Mouse (Mus musculus): Measurements from ENCODE around the gene Zdhhc5. TPM values are rescaled to one million over a fixed set of nuclear protein-coding genes. Genes with fewer than 3 reads are reported as not detected.

Gene Zdhhc5
- total and polyA plus RNA-seq, 3 experiments = 25.4 to 45.5 (median 37.7) TPM

DNA sequence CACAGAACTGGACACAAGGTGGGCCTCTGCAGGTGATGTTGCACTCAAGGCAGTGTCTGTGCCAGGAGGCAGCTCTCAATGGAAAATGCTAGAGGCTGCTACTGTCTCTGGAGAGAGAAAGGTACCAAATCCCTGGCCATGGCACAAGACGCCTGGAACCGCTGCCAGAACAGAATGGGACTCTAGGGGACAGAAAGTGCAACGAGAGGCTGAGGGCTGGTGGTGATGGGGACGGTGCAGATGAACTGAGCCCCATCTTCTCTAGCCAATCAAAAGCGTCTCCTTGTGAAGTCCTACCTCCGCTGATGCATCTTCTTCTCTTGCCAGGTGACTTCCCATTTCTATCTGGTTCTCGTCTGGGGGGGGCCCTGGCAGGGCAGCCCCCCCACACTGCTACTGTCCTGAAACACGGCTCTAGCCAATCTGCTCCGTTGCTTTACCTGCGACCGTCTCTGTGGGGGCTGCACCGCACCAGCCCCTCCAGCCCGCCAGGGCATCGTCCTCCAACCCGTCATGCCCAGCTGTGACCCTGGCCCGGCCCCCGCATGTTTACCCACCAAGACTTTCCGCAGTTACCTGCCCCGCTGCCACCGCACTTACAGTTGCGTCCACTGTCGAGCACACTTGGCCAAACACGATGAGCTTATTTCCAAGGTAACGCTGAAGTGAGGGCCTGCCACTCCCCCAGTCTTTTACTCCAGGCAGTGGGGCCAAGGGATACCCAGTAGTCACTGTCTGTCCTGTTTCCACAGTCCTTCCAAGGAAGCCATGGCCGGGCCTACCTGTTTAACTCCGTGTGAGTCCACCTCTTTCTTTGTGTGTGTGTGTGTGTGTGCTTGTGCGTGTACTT lies 21.6 kb upstream of the Zdhhc5 start:
- Histone ChIP-seq H3K4me1 (ENCODE audit: control insufficient read depth in 1 of 2, insufficient read depth in 2 of 2) (peaks cover 0 to 3% of the 10 kb centered on the region in 2 experiments; a peak in 1 of 4 replicates), H3K79me2 (replicated peaks; ENCODE audit: control insufficient read depth, extremely low read depth, insufficient read depth, poor library complexity, severe bottlenecking) (no peaks in the 10 kb centered on the region), H3K27ac (ENCODE audit: insufficient read depth, low read depth) (no peak overlapping the region), H3K27me3 (replicated peaks) (peaks cover 24% of the 10 kb centered on the region), H3K9me3 (replicated peaks; ENCODE audit: low read length) (no peaks in the 10 kb centered on the region), H3K4me3 (replicated peaks in 1 of 3; ENCODE audit: low read depth in 2 of 3, low read length in 2 of 3, poor library complexity in 1 of 3) (no peak overlapping the region), H3K9ac (ENCODE audit: insufficient read depth, low read depth) (no peak overlapping the region), H3K36me3 (replicated peaks in 1 of 2; ENCODE audit: control insufficient read depth in 1 of 2, insufficient read depth in 1 of 2, low read length in 1 of 2) (no peaks in the 10 kb centered on the region), H3K4me2 (ENCODE audit: insufficient read depth, low read depth, poor library complexity, severe bottlenecking) (no peak overlapping the region)
- no peak for DNase-seq (ENCODE audit: extremely low read depth)
- dilution Hi-C loops (cut with MboI; ENCODE audit: extremely low pct_ligation_motif_present, extremely low pct_unique_long_range_greater_than_20kb, low sequenced_read_pairs) (no loop called here), in situ Hi-C loops (cut with MboI; ENCODE audit: low pct_ligation_motif_present, low pct_unique_long_range_greater_than_20kb, low sequenced_read_pairs) (no loop called here)
- TF ChIP-seq IRF4 (IDR thresholded peaks at IDR 0.05; ENCODE audit: low read depth, low read length) (no peak), MYC (IDR thresholded peaks at IDR 0.05; ENCODE audit: low read depth, low read length) (no peak), ETS1 (conservative IDR thresholded peaks at IDR 0.05; ENCODE audit: low read depth, low read length) (no peak), POLR2A (IDR thresholded peaks at IDR 0.05; ENCODE audit: low read depth, low read length) (no peak), PAX5 (IDR thresholded peaks at IDR 0.05; ENCODE audit: low read length) (no peak), MAX (IDR thresholded peaks at IDR 0.05; ENCODE audit: low read length) (no peak)

DNA sequence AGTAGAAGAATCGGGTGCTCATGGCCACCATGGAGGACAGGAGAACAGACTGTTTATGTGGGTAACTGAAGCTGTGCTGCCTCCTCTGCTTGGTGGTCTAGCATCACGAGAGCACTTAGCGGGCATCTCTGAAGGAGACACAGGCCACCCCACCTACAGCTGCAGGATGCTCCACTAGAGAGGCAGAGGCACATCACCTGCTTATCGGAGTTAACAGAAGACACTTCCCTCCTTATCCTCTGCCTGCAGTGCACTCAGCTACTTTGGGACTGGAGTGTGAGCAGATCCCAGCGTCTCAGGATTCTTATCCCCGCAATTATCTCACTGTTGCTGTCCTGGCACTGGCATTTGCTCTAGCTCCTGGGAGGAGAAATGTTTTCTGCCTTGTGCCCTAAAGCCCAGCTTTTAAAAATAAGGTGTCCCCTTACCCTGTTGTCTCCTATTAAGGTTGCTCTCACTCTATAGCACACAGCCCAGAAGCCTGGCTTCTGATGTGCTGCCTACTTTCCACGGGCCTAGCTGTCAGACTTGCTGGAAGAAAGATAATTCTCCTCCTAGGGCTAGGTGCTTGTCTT lies 20.5 kb upstream of the Zdhhc5 start:
- in situ Hi-C loops (cut with MboI; ENCODE audit: low pct_ligation_motif_present, low pct_unique_long_range_greater_than_20kb, low sequenced_read_pairs) = no loop called here
- no peak overlapping the region for H3K9ac ChIP-seq (ENCODE audit: insufficient read depth, low read depth)
- dilution Hi-C loops (cut with MboI; ENCODE audit: extremely low pct_ligation_motif_present, extremely low pct_unique_long_range_greater_than_20kb, low sequenced_read_pairs) = no loop called here
- H3K4me1 ChIP-seq (ENCODE audit: control insufficient read depth in 1 of 2, insufficient read depth in 2 of 2) = peaks cover 0 to 3% of the 10 kb centered on the region in 2 experiments; a peak in 1 of 4 replicates
- no peak overlapping the region for H3K27ac ChIP-seq (ENCODE audit: insufficient read depth, low read depth)
- DNase-seq (ENCODE audit: extremely low read depth) = no peak
- no peaks in the 10 kb centered on the region for H3K36me3 ChIP-seq (replicated peaks in 1 of 2; ENCODE audit: control insufficient read depth in 1 of 2, insufficient read depth in 1 of 2, low read length in 1 of 2)
- no peak overlapping the region for H3K4me2 ChIP-seq (ENCODE audit: insufficient read depth, low read depth, poor library complexity, severe bottlenecking)
- H3K27me3 ChIP-seq (replicated peaks) = peaks cover 23% of the 10 kb centered on the region
- H3K9me3 ChIP-seq (replicated peaks; ENCODE audit: low read length) = no peaks in the 10 kb centered on the region
- H3K4me3 ChIP-seq (replicated peaks in 1 of 3; ENCODE audit: low read depth in 2 of 3, low read length in 2 of 3, poor library complexity in 1 of 3) = no peak overlapping the region
- no peaks in the 10 kb centered on the region for H3K79me2 ChIP-seq (replicated peaks; ENCODE audit: control insufficient read depth, extremely low read depth, insufficient read depth, poor library complexity, severe bottlenecking)
- no peak for TF ChIP-seq CHD2 (IDR thresholded peaks at IDR 0.05; ENCODE audit: low read length)
- no peak for TF ChIP-seq JUND (conservative IDR thresholded peaks at IDR 0.05; ENCODE audit: low read depth, low read length)
- TF ChIP-seq BHLHE40 (IDR thresholded peaks at IDR 0.05; ENCODE audit: low read depth, low read length) = no peak
- no peak for TF ChIP-seq CTCF (conservative IDR thresholded peaks at IDR 0.05 in 1 of 2, IDR thresholded peaks at IDR 0.05 in 1 of 2; ENCODE audit: low read depth in 2 of 2, low read length in 2 of 2)
- no peak for TF ChIP-seq KAT2A (IDR thresholded peaks at IDR 0.05; ENCODE audit: insufficient replicate concordance, low read length)
- TF ChIP-seq TCF12 (IDR thresholded peaks at IDR 0.05; ENCODE audit: low read depth, low read length) = no peak
- TF ChIP-seq ETS1 (conservative IDR thresholded peaks at IDR 0.05; ENCODE audit: low read depth, low read length) = no peak
- no peak for TF ChIP-seq IRF4 (IDR thresholded peaks at IDR 0.05; ENCODE audit: low read depth, low read length)
- no peak for TF ChIP-seq MAFK (IDR thresholded peaks at IDR 0.05; ENCODE audit: insufficient replicate concordance, low read length)
- TF ChIP-seq POLR2AphosphoS2 (IDR thresholded peaks at IDR 0.05; ENCODE audit: low read depth, low read length) = no peak
- TF ChIP-seq NRF1 (IDR thresholded peaks at IDR 0.05; ENCODE audit: low read depth, low read length) = no peak
- TF ChIP-seq MYC (IDR thresholded peaks at IDR 0.05; ENCODE audit: low read depth, low read length) = no peak
- TF ChIP-seq NELFE (IDR thresholded peaks at IDR 0.05; ENCODE audit: low read depth, low read length) = no peak
- no peak for TF ChIP-seq HCFC1 (IDR thresholded peaks at IDR 0.05; ENCODE audit: low read depth, low read length)
- TF ChIP-seq USF2 (conservative IDR thresholded peaks at IDR 0.05; ENCODE audit: low read depth, low read length) = no peak

All from CH12.LX (cell line).